In genomic region chr8:122610209-122610608, GRCm38 (mm10) we compare ENCODE assay signal across 7 mouse cellular contexts. TPM values are rescaled to one million over a fixed set of nuclear protein-coding genes. Genes with fewer than 3 reads are reported as not detected.
DNase-seq lines count a peak whose midpoint lies in the region; ATAC-seq and TF ChIP-seq lines count a peak whose summit lies in the region.

No protein-coding gene starts in this region.

- H3K4me1 ChIP-seq in lung, embryonic 14.5 days (ENCODE audit: insufficient read depth) = peaks cover 8% of the 10 kb centered on the region; the same call in 1 of the 2 replicates
- H3K4me1 ChIP-seq in forebrain, embryonic 14.5 days (ENCODE audit: control insufficient read depth, insufficient read depth, low read length) = peaks cover 10% of the 10 kb centered on the region
- peaks cover 27% of the 10 kb centered on the region for H3K4me1 ChIP-seq in limb, embryonic 10.5 days
- peaks cover 23% of the 10 kb centered on the region for H3K4me1 ChIP-seq in neural tube, embryonic 13.5 days (replicated peaks)

- H3K27me3 ChIP-seq in lung, embryonic 14.5 days (ENCODE audit: insufficient read depth, low read length) = no peaks in the 10 kb centered on the region
- no peaks in the 10 kb centered on the region for H3K27me3 ChIP-seq in forebrain, embryonic 14.5 days (replicated peaks; ENCODE audit: control insufficient read depth, insufficient read depth, low read length)
- H3K27me3 ChIP-seq in limb, embryonic 10.5 days (ENCODE audit: low read depth, poor library complexity, severe bottlenecking) = no peaks in the 10 kb centered on the region
- no peaks in the 10 kb centered on the region for H3K27me3 ChIP-seq in neural tube, embryonic 13.5 days

- WGBS in lung, embryonic 14.5 days = 50% methylated on average over 4 of the region's 4 CpGs
- WGBS in forebrain, embryonic 14.5 days = 59% methylated on average over 4 of the region's 4 CpGs
- 70% methylated on average over 4 of the region's 4 CpGs for WGBS in limb, embryonic 10.5 days
- 65% methylated on average over 4 of the region's 4 CpGs for WGBS in neural tube, embryonic 13.5 days

- no peaks in the 10 kb centered on the region for H3K9me3 ChIP-seq in lung, embryonic 14.5 days (ENCODE audit: low read depth, low read length)
- no peaks in the 10 kb centered on the region for H3K9me3 ChIP-seq in forebrain, embryonic 14.5 days (replicated peaks; ENCODE audit: control insufficient read depth, low read length)
- no peaks in the 10 kb centered on the region for H3K9me3 ChIP-seq in limb, embryonic 10.5 days (replicated peaks)
- H3K9me3 ChIP-seq in neural tube, embryonic 13.5 days = no peaks in the 10 kb centered on the region

- no peak for TF ChIP-seq CTCF in lung, embryonic 14.5 days (IDR thresholded peaks at IDR 0.05; ENCODE audit: low read depth)

- no peak overlapping the region for H3K9ac ChIP-seq in lung, embryonic 14.5 days
- no peak overlapping the region for H3K9ac ChIP-seq in forebrain, embryonic 14.5 days (ENCODE audit: low read length)
- H3K9ac ChIP-seq in neural tube, embryonic 13.5 days = peak overlapping the region; percentile 81; the same call in 1 of the 2 replicates

- H3K27ac ChIP-seq in lung, embryonic 14.5 days (ENCODE audit: low read depth) = no peak overlapping the region
- no peak overlapping the region for H3K27ac ChIP-seq in forebrain, embryonic 14.5 days (ENCODE audit: low read depth, low read length)
- no peak overlapping the region for H3K27ac ChIP-seq in limb, embryonic 10.5 days
- 0 out of 2 replicates have a peak overlapping the region, but pooled peaks have one; percentile 38 for H3K27ac ChIP-seq in neural tube, embryonic 13.5 days (replicated peaks)

- 0 out of 2 replicates have a peak, but pooled peaks cover 5% of the 10 kb centered on the region for H3K36me3 ChIP-seq in lung, embryonic 14.5 days (ENCODE audit: insufficient read depth)
- H3K36me3 ChIP-seq in forebrain, embryonic 14.5 days (ENCODE audit: control insufficient read depth, insufficient read depth, low read length) = 0 out of 2 replicates have a peak, but pooled peaks cover 4% of the 10 kb centered on the region
- peaks cover 14% of the 10 kb centered on the region for H3K36me3 ChIP-seq in limb, embryonic 10.5 days
- H3K36me3 ChIP-seq in neural tube, embryonic 13.5 days = peaks cover 4% of the 10 kb centered on the region; the same call in 1 of the 2 replicates

- no peak for ATAC-seq in lung, embryonic 14.5 days (ENCODE audit: insufficient read depth)
- ATAC-seq in forebrain, embryonic 14.5 days = no peak
- no peak for ATAC-seq in neural tube, embryonic 13.5 days (ENCODE audit: low read depth)

- peak overlapping the region; percentile 85 for H3K4me2 ChIP-seq in lung, embryonic 14.5 days
- H3K4me2 ChIP-seq in forebrain, embryonic 14.5 days (ENCODE audit: low read length) = peak overlapping the region; percentile 70
- peak overlapping the region; percentile 94 for H3K4me2 ChIP-seq in neural tube, embryonic 13.5 days

- DNase-seq in lung, embryonic 14.5 days = no peak
- DNase-seq in lung, adult 18-20 months = no peak
- no peak for DNase-seq in forebrain, embryonic 14.5 days (ENCODE audit: low spot score)
- no peak for DNase-seq in limb, embryonic 10.5 days (ENCODE audit: low spot score)
- DNase-seq in Muller cell, postnatal 12 days (ENCODE audit: inconsistent ontology term) = no peak
- DNase-seq in spleen, adult 12 weeks (ENCODE audit: low spot score) = no peak

- H3K4me3 ChIP-seq in lung, embryonic 14.5 days (ENCODE audit: low read depth, low read length) = peak overlapping the region; percentile 71; the same call in 1 of the 2 replicates
- no peak overlapping the region for H3K4me3 ChIP-seq in forebrain, embryonic 14.5 days (ENCODE audit: low read depth, low read length)
- H3K4me3 ChIP-seq in limb, embryonic 10.5 days = peak overlapping the region; percentile 82; the same call in 1 of the 2 replicates
- H3K4me3 ChIP-seq in neural tube, embryonic 13.5 days = peak overlapping the region; percentile 75; the same call in 1 of the 2 replicates

RNA-seq across cellular contexts. Expression of gene Galns, which starts 1.1 kb away (rescaled TPM):
- polyA plus RNA-seq in lung, embryonic 14.5 days (2014; fragmentation: Nextera tagmentation; extraction: Ambion mirVana) = 11.7 and 12.5 TPM in 2 replicates
- polyA plus RNA-seq in forebrain, embryonic 14.5 days (2014; fragmentation: Nextera tagmentation; extraction: Ambion mirVana) = 3.5 and 4.3 TPM in 2 replicates
- polyA plus RNA-seq in limb, embryonic 10.5 days (2016; fragmentation: Nextera tagmentation; extraction: Ambion mirVana) = 4.0 and 5.7 TPM in 2 replicates
- polyA plus RNA-seq in neural tube, embryonic 13.5 days (2015; fragmentation: Nextera tagmentation; extraction: Ambion mirVana) = 5.5 and 6.5 TPM in 2 replicates

RNA-seq across cellular contexts. Expression of gene Trappc2l, which starts 1.2 kb away (rescaled TPM):
- 49.7 and 57.2 TPM in 2 replicates for polyA plus RNA-seq in lung, embryonic 14.5 days (2014; fragmentation: Nextera tagmentation; extraction: Ambion mirVana)
- polyA plus RNA-seq in forebrain, embryonic 14.5 days (2014; fragmentation: Nextera tagmentation; extraction: Ambion mirVana) = 111 and 150 TPM in 2 replicates
- 49.4 and 51.5 TPM in 2 replicates for polyA plus RNA-seq in limb, embryonic 10.5 days (2016; fragmentation: Nextera tagmentation; extraction: Ambion mirVana)
- polyA plus RNA-seq in neural tube, embryonic 13.5 days (2015; fragmentation: Nextera tagmentation; extraction: Ambion mirVana) = 84.7 and 101 TPM in 2 replicates

RNA-seq across cellular contexts. Expression of gene Pabpn1l, which starts 12.3 kb away (rescaled TPM):
- polyA plus RNA-seq in lung, embryonic 14.5 days (2014; fragmentation: Nextera tagmentation; extraction: Ambion mirVana) = not detected in 2 replicates
- not detected in 2 replicates for polyA plus RNA-seq in forebrain, embryonic 14.5 days (2014; fragmentation: Nextera tagmentation; extraction: Ambion mirVana)
- not detected in 2 replicates for polyA plus RNA-seq in limb, embryonic 10.5 days (2016; fragmentation: Nextera tagmentation; extraction: Ambion mirVana)
- polyA plus RNA-seq in neural tube, embryonic 13.5 days (2015; fragmentation: Nextera tagmentation; extraction: Ambion mirVana) = not detected in 2 replicates

RNA-seq across cellular contexts. Expression of gene Aprt, which starts 33.5 kb away (rescaled TPM):
- polyA plus RNA-seq in lung, embryonic 14.5 days (2014; fragmentation: Nextera tagmentation; extraction: Ambion mirVana) = 338 and 366 TPM in 2 replicates
- 200 and 247 TPM in 2 replicates for polyA plus RNA-seq in forebrain, embryonic 14.5 days (2014; fragmentation: Nextera tagmentation; extraction: Ambion mirVana)
- 285 and 308 TPM in 2 replicates for polyA plus RNA-seq in limb, embryonic 10.5 days (2016; fragmentation: Nextera tagmentation; extraction: Ambion mirVana)
- 133 and 161 TPM in 2 replicates for polyA plus RNA-seq in neural tube, embryonic 13.5 days (2015; fragmentation: Nextera tagmentation; extraction: Ambion mirVana)

RNA-seq across cellular contexts. Expression of gene Cdt1, which starts 42.4 kb away (rescaled TPM):
- 47.1 and 50.3 TPM in 2 replicates for polyA plus RNA-seq in lung, embryonic 14.5 days (2014; fragmentation: Nextera tagmentation; extraction: Ambion mirVana)
- 12.8 and 13.4 TPM in 2 replicates for polyA plus RNA-seq in forebrain, embryonic 14.5 days (2014; fragmentation: Nextera tagmentation; extraction: Ambion mirVana)
- polyA plus RNA-seq in limb, embryonic 10.5 days (2016; fragmentation: Nextera tagmentation; extraction: Ambion mirVana) = 68.9 and 75.6 TPM in 2 replicates
- 7.3 and 9.2 TPM in 2 replicates for polyA plus RNA-seq in neural tube, embryonic 13.5 days (2015; fragmentation: Nextera tagmentation; extraction: Ambion mirVana)
